Mouse (Mus musculus): Measurements from ENCODE around the gene Agpat2.

Gene Agpat2

GRCm38 (mm10) chr2:26625419-26625818, 21.2 kb upstream of the Agpat2 start:
- no peak for DNase-seq

GRCm38 (mm10) chr2:26622984-26623383, 18.8 kb upstream of the Agpat2 start:
- DNase-seq: no peak

- DNase-seq: no peak
Observed at GRCm38 (mm10) chr2:26621246-26621645, 17.0 kb upstream of the Agpat2 start.

DNA sequence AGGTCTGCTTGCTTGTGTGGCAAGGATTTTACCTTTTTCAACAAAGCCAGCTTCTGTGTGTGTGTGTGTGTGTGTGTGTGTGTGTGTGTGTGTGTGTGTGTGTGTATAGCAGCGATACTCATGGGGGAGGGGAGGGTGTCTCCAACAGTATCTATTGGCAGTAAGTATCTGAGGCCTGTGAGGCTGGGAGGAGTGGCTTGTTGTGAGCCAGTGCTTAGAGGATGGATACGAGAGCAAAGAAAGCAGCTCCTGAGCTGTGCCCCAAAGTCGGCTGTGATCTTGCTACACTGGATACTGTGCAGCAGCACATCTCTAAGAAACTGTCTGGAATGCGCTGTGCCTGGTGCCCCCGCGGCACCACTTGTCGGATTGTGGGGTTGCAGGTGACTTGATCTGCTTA, 13.7 kb upstream of the Agpat2 start:
- no peak for DNase-seq

GRCm38 (mm10) chr2:26617331-26617730, 13.1 kb upstream of the Agpat2 start:
- no peak for DNase-seq

DNA sequence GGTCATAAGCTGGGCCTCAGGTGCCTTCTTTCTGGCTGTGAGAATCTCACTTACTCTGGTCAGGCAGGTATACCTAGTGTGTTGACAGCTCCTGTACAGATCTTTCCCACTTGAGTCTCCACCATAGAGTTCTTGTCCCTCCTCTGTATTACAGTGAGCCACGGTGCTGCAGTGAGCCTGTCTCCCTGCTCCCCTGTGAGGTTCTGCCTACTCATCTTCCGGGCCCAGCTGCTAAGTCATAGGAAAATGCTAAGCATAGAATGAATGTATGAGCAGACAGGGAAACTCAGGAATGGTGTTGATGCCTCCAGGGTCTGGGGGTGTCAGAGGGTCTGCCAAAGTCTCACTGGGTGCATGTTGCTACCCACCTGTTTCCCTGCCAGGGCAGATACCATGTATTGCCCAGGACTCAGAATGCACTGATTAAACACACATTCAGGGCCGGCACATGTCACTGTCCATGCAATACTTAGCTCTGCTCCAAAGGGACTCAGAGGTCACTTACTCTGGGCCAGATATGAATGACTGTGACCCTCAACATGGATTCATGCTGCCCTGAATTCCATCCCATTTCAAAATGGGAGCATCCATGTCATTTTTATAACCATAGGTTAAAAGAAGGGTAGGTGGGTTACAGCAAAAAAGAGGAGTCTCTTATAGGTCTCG, 11.4 kb upstream of the Agpat2 start:
- DNase-seq: no peak

- DNase-seq: no peak
Observed at GRCm38 (mm10) chr2:26614903-26615302, 10.7 kb upstream of the Agpat2 start.

- DNase-seq: no peak
Observed at GRCm38 (mm10) chr2:26611896-26612295, 7.7 kb upstream of the Agpat2 start.

DNA sequence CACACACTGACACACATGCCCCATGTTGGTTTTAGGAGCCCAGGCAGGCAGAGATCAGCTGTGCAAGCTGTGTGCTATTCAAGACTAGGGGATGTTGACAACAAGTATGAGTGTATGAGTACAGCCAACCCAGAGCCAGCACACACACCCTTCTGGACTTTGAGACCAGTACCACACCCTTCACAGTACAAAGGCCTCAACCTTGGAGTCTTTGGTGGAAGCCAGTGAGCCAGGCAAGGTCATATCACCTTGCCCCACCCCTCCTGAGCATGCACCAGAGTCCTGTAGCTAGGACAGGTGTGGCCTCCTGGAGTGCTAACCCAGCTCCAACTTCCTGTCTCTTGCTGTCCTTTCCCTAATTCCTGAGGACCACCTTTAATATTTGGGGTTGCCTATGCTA, 6.8 kb upstream of the Agpat2 start:
- DNase-seq: no peak

- DNase-seq: no peak
Observed at GRCm38 (mm10) chr2:26610526-26610925, 6.3 kb upstream of the Agpat2 start.

GRCm38 (mm10) chr2:26609261-26609661, 5.0 kb upstream of the Agpat2 start:
- no peak for DNase-seq

DNA sequence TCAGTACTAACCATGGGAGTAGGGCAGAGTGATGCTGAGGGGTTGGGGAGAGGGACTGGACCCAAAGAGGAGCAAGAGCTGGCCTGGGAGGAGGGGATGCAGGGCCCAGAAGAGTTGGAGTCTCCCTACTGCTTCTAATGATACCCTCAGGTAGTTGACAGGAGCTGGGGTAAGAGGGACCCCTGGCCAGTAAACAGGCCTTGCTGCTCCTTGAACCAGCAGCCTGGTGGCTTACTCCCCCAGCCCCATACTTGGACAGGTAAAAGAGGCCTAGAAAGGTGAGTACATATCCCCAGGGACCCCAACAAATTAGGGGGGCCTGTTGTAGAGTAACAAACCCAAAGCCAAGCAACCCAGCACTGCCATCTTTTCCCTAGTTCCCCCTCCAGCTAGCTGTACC, 4.6 kb upstream of the Agpat2 start:
- DNase-seq: no peak

DNA sequence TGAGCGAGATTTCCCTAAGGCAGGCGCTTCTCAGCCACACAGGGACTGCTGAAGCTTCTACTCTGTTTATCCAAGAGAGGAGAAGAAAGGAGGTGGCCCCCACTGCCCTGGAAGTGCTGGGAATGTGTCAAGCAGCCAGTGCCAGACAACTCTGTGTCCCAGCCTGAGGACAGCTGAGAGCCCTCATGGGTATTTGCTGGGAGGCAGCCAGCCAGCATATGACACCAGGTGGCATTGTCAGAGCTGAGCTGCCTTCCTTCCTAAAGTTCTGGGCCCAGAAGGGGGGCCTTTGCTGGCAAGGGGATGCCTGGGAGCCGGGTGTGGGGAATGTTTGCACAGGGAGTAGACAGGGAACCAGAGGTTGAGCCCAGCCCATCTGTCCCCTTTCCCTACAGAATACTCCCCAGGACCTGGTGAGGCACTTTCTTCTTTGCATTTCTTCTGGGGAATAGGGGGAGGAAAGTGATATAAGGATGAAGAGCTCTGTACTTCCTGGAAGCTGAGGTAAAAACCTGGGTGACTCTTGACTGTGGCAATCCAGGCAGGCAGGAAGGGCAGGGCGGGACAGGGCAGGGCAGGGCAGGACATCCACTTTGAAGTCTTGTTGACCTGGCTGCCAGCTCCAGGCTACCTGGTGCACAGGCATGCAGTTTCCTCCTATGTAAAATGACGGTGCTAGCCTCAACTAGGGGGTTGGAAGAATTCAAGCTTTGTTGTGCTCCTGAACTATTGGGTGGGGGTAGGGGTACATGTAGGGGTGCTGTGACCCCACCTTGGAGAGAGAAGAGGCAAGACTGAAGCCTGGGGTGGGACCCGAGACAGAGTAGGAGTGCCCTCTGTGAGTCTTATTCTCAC, 3.1 kb upstream of the Agpat2 start:
- no peak for DNase-seq

DNA sequence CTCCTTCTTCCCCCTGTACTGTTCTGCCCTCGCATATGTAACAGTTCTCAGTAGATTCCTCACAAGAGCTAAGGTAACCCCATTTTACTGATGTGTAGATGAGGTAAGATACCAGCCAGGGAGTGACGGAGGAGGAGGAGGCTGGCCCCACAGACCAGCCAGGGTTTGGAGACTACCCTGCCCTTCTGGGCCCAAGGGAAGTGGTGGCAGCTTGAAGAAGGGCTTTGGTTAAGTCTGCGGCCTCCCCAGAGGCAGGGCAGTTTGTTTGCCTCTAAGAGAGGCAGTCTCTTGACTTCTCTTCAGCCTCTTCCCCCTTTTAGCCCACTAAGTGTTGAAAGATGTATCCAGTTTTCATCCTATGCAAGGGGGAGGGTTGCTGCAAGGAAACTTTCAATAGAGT, 2.4 kb upstream of the Agpat2 start:
- DNase-seq: no peak

DNA sequence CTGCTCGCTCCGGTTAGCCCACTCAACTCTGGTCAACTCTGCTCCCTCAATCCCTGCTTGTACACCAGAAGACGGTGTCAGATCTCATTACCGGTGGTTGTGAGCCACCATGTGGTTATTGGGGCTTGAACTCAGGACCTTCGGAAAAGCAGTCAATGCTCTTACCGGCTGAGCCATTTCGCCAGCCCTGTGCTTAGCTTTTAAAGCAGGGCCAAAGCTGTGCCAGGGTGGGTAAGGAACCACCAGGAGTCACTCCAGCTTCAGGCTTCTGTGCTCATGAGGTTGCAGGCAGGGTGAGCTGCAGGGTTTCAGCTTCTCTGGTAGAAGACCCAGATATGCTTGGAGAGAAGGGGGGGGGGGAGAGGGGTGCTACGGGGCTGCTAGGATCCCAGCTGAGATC, 1.1 kb upstream of the Agpat2 start:
- DNase-seq: no peak

- DNase-seq: no peak
Observed at GRCm38 (mm10) chr2:26603159-26603558, 1.1 kb downstream of the Agpat2 start.

- no peak for DNase-seq
Observed at GRCm38 (mm10) chr2:26602631-26603030, 1.6 kb downstream of the Agpat2 start.

DNA sequence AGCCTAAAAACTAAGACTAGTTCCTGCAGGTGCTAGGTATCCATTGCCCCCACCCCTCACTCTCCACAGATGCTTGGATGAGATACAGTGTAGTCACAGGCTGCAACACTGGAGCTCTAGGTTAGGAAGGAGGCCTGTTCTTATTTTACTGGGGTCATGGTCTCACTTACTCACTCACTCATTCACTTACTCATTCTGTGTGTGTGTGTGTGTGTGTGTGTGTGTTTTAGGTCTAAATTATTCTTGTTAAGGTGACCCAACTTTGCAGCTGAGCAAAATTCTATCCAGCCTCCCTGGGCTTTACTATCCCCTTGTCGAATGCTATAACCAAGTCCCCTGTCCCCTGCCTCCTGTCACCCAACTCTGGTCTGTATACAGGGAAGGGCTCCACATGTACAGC, 2.6 kb downstream of the Agpat2 start:
- DNase-seq: no peak

GRCm38 (mm10) chr2:26600664-26601063, 3.6 kb downstream of the Agpat2 start:
- no peak for DNase-seq

DNA sequence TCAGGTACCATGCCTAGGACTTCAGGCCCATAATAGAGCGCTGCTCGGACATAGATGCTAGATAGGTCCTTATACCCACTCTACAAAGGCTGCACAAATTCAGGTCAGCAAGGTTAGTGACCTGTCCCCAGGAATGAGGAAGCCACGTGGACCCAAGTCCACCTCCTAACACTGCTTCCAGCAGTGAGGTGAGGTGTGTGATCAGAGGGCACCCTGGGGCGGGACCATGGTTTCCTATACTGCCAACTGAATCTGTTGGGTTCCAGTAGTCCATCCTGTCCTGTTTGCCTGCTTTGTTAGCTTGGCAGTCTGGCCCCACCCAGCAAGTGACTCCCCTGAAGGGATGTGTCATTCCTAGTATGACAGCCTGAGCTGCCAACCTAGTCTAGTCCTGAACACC, 4.3 kb downstream of the Agpat2 start:
- no peak for DNase-seq

- no peak for DNase-seq
Observed at GRCm38 (mm10) chr2:26598462-26598861, 5.8 kb downstream of the Agpat2 start.

DNA sequence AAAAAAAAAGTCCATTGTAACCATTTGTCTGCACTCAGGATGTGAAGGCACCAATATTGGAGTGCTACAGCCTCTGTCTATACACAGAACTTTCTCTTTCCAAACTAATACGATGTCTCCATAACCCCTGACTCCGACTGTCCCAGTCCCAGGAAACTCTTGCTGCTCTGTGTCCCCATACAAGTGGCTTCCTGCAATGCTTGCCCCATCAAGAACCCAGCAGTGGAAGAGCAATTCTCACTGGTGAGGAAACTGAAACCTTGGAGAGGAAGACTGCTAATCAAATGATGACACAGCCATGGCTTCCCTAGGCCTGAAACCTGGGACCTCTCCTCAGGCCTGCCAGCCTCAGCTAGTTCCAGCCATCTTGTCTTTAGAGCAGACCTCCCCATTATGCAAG, 6.4 kb downstream of the Agpat2 start:
- no peak for DNase-seq

- no peak for DNase-seq
Observed at GRCm38 (mm10) chr2:26596898-26597297, 7.3 kb downstream of the Agpat2 start.

DNA sequence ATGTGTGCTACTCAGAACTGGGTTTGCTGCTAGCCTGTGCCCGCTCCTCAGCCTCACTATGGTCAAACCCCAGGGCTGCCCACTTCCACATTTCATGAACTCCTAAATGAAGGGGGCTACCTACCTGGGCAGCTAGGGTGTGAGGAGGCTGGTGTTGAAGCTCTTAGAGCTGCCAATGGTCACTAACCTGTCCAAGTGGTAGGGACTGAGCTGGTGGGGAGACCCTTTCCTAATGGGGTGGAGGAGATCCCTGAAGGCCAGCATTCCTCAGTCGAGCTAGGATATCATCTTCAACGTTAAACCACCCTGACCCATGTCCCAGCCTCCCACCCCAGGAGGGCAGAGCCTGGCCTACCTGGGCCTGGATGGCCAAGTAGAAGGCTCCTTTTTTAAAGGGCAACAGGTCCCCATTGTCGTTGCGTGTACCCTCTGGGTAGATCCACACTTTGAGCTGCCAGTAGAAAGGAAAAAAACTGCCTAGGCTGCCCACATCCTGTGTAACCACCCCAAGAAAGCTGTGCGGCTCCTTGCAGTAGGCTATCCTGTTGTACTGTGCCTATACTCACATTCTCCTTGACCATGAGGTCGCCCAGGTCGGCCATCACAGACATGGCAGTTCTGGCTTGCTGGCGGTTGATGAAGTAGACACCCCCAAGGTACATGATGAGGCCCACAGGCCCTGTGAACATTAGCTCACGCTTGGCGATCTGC, 8.3 kb downstream of the Agpat2 start:
- no peak for DNase-seq

All from right cerebral cortex, postnatal 14 days (tissue).